Mouse (Mus musculus): ENCODE data around the gene Mob1b. TPM values are rescaled to one million over a fixed set of nuclear protein-coding genes. Genes with fewer than 3 reads are reported as not detected.

The Mob1b gene
- polyA plus RNA-seq, 1 experiment = 6.7 TPM

DNA sequence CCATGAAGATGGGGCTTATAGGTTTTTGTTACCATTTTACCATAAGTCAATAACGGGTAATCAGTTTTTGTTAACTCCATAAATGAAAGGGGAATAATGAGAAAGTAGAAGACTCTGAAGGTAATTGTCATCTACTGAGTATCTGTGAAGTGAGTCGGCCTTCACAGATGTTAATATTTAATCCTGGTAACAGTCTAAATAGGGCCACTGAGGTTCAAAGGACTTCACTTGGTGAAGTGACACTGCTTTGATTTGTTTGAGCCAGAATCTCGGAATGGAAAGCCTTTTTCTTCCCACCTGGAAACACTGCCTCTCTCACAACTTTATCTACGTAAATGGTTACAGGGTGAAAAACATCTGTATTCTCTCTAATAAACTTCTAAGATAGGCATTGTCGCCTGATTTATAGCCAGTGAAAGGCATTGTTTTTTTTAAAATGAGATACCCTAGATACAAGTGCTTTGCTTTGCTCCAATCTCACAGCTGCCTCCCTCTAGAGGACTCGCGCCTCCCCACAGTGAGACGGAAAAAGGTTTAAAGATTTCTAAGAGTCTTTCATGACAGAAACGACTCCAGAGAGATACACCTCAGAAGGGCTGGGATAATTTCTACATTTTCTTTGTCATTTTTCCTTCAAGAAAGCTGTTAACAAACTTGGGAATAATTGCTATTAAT lies 75.4 kb downstream of the Mob1b start:
- WGBS = 39% methylated on average over 9 of the region's 9 CpGs
- Histone ChIP-seq H3K27ac (ENCODE audit: insufficient read depth, low read depth, low read length) (peak overlapping the region; percentile 49; the same call in 1 of the 2 replicates), H3K36me3 (ENCODE audit: control insufficient read depth, insufficient read depth, low read length) (no peaks in the 10 kb centered on the region), H3K27me3 (replicated peaks; ENCODE audit: control insufficient read depth, insufficient read depth, low read length) (no peaks in the 10 kb centered on the region), H3K4me3 (ENCODE audit: insufficient read depth, low read depth, low read length) (no peak overlapping the region), H3K4me1 (ENCODE audit: control insufficient read depth, insufficient read depth, low read length) (peaks cover 5% of the 10 kb centered on the region; the same call in 1 of the 2 replicates)
- DNase-seq = peak; percentile 61
- TF ChIP-seq CTCF (conservative IDR thresholded peaks at IDR 0.05; ENCODE audit: insufficient read depth, insufficient read length, low read depth, low read length) = no peak
- no peak for TF ChIP-seq POLR2A (IDR thresholded peaks at IDR 0.05; ENCODE audit: low read depth, low read length)

DNA sequence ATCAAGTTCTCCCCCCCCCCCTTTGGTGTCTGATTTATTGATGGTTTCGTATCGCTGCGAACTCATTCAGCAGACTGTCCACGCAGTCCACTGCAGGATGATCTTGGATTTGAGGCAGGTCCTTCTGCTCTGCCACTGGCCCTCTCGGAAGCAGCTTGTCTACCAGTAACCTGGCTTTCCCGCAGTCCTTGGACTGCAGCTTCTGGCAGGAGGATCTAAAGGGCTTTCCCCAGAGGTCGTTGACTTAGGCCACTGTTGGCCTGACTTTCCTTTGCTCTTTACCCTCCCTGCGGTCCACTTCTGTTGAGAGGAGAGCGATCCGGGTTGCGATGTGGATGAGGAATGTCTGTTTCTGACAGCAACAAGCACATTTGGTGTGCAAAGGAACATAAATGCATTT lies 75.9 kb downstream of the Mob1b start:
- no peak for TF ChIP-seq POLR2A (IDR thresholded peaks at IDR 0.05; ENCODE audit: low read depth, low read length)
- no peak for TF ChIP-seq CTCF (conservative IDR thresholded peaks at IDR 0.05; ENCODE audit: insufficient read depth, insufficient read length, low read depth, low read length)
- Histone ChIP-seq H3K27me3 (replicated peaks; ENCODE audit: control insufficient read depth, insufficient read depth, low read length) (no peaks in the 10 kb centered on the region), H3K36me3 (ENCODE audit: control insufficient read depth, insufficient read depth, low read length) (no peaks in the 10 kb centered on the region), H3K27ac (ENCODE audit: insufficient read depth, low read depth, low read length) (peak overlapping the region; percentile 53), H3K4me1 (ENCODE audit: control insufficient read depth, insufficient read depth, low read length) (peaks cover 5% of the 10 kb centered on the region; the same call in 1 of the 2 replicates), H3K4me3 (ENCODE audit: insufficient read depth, low read depth, low read length) (no peak overlapping the region)
- peak; percentile 86 for DNase-seq
- WGBS = 24% methylated on average over 11 of the region's 11 CpGs

DNA sequence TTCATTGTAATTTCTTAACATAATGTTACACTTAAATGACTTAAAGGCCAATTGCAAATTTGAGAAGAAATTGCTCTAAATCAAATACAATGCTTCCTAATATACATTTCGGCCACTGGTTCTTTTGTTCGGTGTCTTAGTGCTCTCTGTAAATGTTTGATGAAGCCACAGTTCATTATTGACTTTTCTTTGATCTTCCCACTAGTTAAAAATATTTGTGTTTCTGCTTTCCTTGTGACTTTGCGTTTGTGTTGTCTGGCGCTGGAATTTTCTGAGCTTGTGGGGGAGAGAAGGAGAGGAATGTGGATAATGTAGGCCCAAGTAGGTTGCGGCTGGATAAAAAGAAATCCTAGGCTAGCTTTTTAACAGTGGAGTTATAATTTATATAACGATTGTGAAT lies 76.5 kb downstream of the Mob1b start:
- Histone ChIP-seq H3K27me3 (replicated peaks; ENCODE audit: control insufficient read depth, insufficient read depth, low read length) (no peaks in the 10 kb centered on the region), H3K4me3 (ENCODE audit: insufficient read depth, low read depth, low read length) (no peak overlapping the region), H3K4me1 (ENCODE audit: control insufficient read depth, insufficient read depth, low read length) (peaks cover 5% of the 10 kb centered on the region; the same call in 1 of the 2 replicates), H3K36me3 (ENCODE audit: control insufficient read depth, insufficient read depth, low read length) (no peaks in the 10 kb centered on the region), H3K27ac (ENCODE audit: insufficient read depth, low read depth, low read length) (0 out of 2 replicates have a peak overlapping the region, but pooled peaks have one; percentile 5)
- DNase-seq = peak; percentile 61
- no peak for TF ChIP-seq CTCF (conservative IDR thresholded peaks at IDR 0.05; ENCODE audit: insufficient read depth, insufficient read length, low read depth, low read length)
- no peak for TF ChIP-seq POLR2A (IDR thresholded peaks at IDR 0.05; ENCODE audit: low read depth, low read length)
- WGBS = 44% methylated on average over 6 of the region's 6 CpGs

DNA sequence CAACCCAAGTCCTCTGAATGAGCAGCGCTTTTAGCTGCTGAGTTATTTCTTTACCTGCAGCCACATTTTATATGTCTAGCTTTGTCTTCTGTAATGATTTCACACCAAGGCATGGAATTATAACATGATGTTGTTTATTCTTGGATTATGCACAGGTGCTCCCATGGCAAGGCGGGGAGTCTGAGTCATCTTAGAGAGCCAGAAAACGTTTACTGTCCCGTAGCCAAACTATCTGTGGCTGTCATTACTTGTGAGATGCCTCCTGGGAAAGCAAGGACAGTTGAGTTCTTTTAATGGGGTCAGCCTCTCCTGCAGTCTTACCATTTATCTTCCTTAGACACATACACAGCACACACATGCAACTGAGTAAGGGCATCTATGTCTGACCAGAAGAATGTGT lies 85.0 kb downstream of the Mob1b start:
- Histone ChIP-seq H3K4me3 (ENCODE audit: insufficient read depth, low read depth, low read length) (no peak overlapping the region), H3K4me1 (ENCODE audit: control insufficient read depth, insufficient read depth, low read length) (no peaks in the 10 kb centered on the region), H3K27ac (ENCODE audit: insufficient read depth, low read depth, low read length) (no peak overlapping the region), H3K36me3 (ENCODE audit: control insufficient read depth, insufficient read depth, low read length) (no peaks in the 10 kb centered on the region), H3K27me3 (replicated peaks; ENCODE audit: control insufficient read depth, insufficient read depth, low read length) (no peaks in the 10 kb centered on the region)
- 84% methylated on average over 4 of the region's 4 CpGs for WGBS
- DNase-seq = no peak
- TF ChIP-seq POLR2A (IDR thresholded peaks at IDR 0.05; ENCODE audit: low read depth, low read length) = no peak
- no peak for TF ChIP-seq CTCF (conservative IDR thresholded peaks at IDR 0.05; ENCODE audit: insufficient read depth, insufficient read length, low read depth, low read length)

DNA sequence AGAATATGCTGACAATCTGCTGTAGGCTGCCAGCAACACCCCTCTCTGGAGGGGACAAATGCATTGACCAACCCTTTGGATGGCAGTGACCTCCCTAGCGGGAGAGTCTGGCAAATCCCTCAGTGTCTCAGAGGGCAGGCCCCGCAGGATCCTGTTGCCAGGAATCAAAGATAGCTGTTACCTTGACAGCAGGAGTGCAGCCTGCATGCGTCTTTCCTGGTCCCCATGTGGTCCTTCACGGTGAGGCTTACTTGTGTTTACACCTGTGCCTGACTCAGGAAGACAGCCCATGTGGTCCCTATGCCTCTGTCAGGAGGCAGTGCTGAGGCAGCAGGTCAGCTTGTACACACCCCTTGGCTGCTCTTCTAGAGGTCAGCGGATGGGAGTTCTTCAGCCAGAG lies 85.6 kb downstream of the Mob1b start:
- no peaks in the 10 kb centered on the region for H3K36me3 ChIP-seq (ENCODE audit: control insufficient read depth, insufficient read depth, low read length)
- H3K4me3 ChIP-seq (ENCODE audit: insufficient read depth, low read depth, low read length) = no peak overlapping the region
- 49% methylated on average over 5 of the region's 5 CpGs for WGBS
- H3K4me1 ChIP-seq (ENCODE audit: control insufficient read depth, insufficient read depth, low read length) = no peaks in the 10 kb centered on the region
- no peak overlapping the region for H3K27ac ChIP-seq (ENCODE audit: insufficient read depth, low read depth, low read length)
- TF ChIP-seq CTCF (conservative IDR thresholded peaks at IDR 0.05; ENCODE audit: insufficient read depth, insufficient read length, low read depth, low read length) (no peak), POLR2A (IDR thresholded peaks at IDR 0.05; ENCODE audit: low read depth, low read length) (no peak)
- no peaks in the 10 kb centered on the region for H3K27me3 ChIP-seq (replicated peaks; ENCODE audit: control insufficient read depth, insufficient read depth, low read length)
- no peak for DNase-seq

DNA sequence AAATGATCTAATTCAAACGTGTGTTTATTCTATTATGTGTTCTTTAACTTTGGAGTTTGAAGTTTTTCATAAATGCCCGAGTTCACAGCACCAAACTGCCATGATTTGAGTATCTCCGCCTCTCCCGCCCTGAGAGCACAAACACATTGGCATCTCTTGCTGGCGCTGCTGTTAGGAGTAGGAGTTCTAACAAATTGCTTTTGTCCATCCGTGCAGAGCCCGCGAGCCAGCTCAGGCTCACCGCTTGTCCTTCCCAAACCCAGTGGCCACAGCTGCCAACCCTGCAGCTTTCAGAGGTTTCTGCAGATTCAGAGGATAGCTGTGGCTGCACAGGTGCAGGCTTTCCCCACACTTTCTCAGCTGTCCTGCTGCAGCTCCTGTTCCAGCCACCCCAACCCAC lies 86.7 kb downstream of the Mob1b start:
- WGBS = 47% methylated on average over 9 of the region's 9 CpGs
- no peaks in the 10 kb centered on the region for H3K36me3 ChIP-seq (ENCODE audit: control insufficient read depth, insufficient read depth, low read length)
- no peak overlapping the region for H3K4me3 ChIP-seq (ENCODE audit: insufficient read depth, low read depth, low read length)
- H3K27me3 ChIP-seq (replicated peaks; ENCODE audit: control insufficient read depth, insufficient read depth, low read length) = no peaks in the 10 kb centered on the region
- H3K4me1 ChIP-seq (ENCODE audit: control insufficient read depth, insufficient read depth, low read length) = no peaks in the 10 kb centered on the region
- no peak for TF ChIP-seq CTCF (conservative IDR thresholded peaks at IDR 0.05; ENCODE audit: insufficient read depth, insufficient read length, low read depth, low read length)
- no peak overlapping the region for H3K27ac ChIP-seq (ENCODE audit: insufficient read depth, low read depth, low read length)
- DNase-seq = no peak

DNA sequence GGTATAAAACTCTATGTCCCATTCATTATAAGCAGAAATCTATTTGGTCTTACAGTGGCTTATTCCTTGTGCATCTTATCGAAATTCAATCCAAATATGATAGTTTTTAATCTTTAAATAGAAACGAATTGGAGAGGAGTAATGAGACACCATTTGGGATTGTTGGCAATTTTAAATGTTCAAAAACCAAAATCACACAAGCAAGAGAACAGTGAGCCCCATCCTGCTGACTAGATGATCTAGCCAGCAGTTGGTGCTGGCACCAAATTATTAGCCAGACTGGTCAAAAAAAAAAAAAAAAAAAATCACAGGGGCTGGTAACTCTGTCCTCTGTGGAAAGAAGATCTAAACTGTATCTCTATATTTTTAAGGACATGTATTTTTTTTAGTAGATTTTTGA lies 92.5 kb downstream of the Mob1b start:
- no peaks in the 10 kb centered on the region for H3K4me1 ChIP-seq (ENCODE audit: control insufficient read depth, insufficient read depth, low read length)
- no peak overlapping the region for H3K4me3 ChIP-seq (ENCODE audit: insufficient read depth, low read depth, low read length)
- WGBS = 72% methylated on average over 2 of the region's 2 CpGs
- no peak overlapping the region for H3K27ac ChIP-seq (ENCODE audit: insufficient read depth, low read depth, low read length)
- H3K27me3 ChIP-seq (replicated peaks; ENCODE audit: control insufficient read depth, insufficient read depth, low read length) = no peaks in the 10 kb centered on the region
- DNase-seq = no peak
- no peaks in the 10 kb centered on the region for H3K36me3 ChIP-seq (ENCODE audit: control insufficient read depth, insufficient read depth, low read length)
- TF ChIP-seq CTCF (conservative IDR thresholded peaks at IDR 0.05; ENCODE audit: insufficient read depth, insufficient read length, low read depth, low read length) (no peak), POLR2A (IDR thresholded peaks at IDR 0.05; ENCODE audit: low read depth, low read length) (no peak)

Other genes with a start within 250 kb of the Mob1b start
- not detected in 2 replicates for gene Enam, start 232.9 kb upstream of the Mob1b start, polyA plus RNA-seq (2012; rRNA removed)
- 3.2 and 5.5 TPM in 2 replicates for gene Jchain, start 193.0 kb upstream of the Mob1b start, polyA plus RNA-seq (2012; rRNA removed)
- gene Utp3, start 166.4 kb upstream of the Mob1b start, polyA plus RNA-seq (2012; rRNA removed) = 7.9 and 9.8 TPM in 2 replicates
- gene Rufy3, start 155.8 kb upstream of the Mob1b start, polyA plus RNA-seq (2012; rRNA removed) = 21.2 and 24.0 TPM in 2 replicates
- gene Grsf1, start 44.7 kb upstream of the Mob1b start, polyA plus RNA-seq (2012; rRNA removed) = 58.4 and 60.7 TPM in 2 replicates
- gene Dck, start 44.1 kb downstream of the Mob1b start, polyA plus RNA-seq (2012; rRNA removed) = 1.4 and 2.0 TPM in 2 replicates
- 169 and 195 TPM in 2 replicates for gene Slc4a4, start 166.0 kb downstream of the Mob1b start, polyA plus RNA-seq (2012; rRNA removed)

Data from kidney, adult 2 months (tissue).